Mouse (Mus musculus) embryonic facial prominence, embryonic 11.5 days (tissue): ENCODE measurements at regions not wholly inside any gene's neighbourhood (a gene's known extent, or its start where the extent isn't known, plus 50 kb on each side); places are given as distances from the start of the nearest gene placed in this dataset.
"Not testable (repeated sequence)": the region's sequence is repeated elsewhere in the genome, so short reads cannot be mapped to it uniquely, and the experiment has no call there.

Experiments used
- ATAC-seq: fragments of 200-750 bp; cut with Nextera tagmentation; replicated peaks from 2 replicates; pipeline ENCODE4 v1.8.0; 2017; ENCODE audit warnings: low read depth; ENCODE audit not compliant: insufficient number of reproducible peaks, low FRiP score, low TSS enrichment
- DNase-seq: peaks from one replicate; pipeline ENCODE4 v3.0.0-alpha.2; 2015; ENCODE audit warnings: low spot score
- H3K27ac ChIP-seq: fragments of 300-500 bp; sonication (generic); replicated peaks from 2 replicates; pipeline ENCODE4 v1.5.1; 2014; ENCODE audit warnings: mild to moderate bottlenecking, low read depth, low read length, control low read depth
- H3K27me3 ChIP-seq: fragments of 300-500 bp; sonication (generic); 2 replicates; pipeline ENCODE4 v1.6.1; 2014; ENCODE audit warnings: mild to moderate bottlenecking, low read length, moderate library complexity, mixed read lengths; ENCODE audit not compliant: control insufficient read depth, insufficient read depth
- H3K36me3 ChIP-seq: fragments of 300-500 bp; sonication (generic); replicated peaks from 2 replicates; pipeline ENCODE4 v1.6.1; 2014; ENCODE audit warnings: low read depth, mild to moderate bottlenecking, low read length, moderate library complexity, mixed read lengths; ENCODE audit not compliant: control insufficient read depth, insufficient read depth
- H3K4me1 ChIP-seq: fragments of 300-500 bp; sonication (generic); 2 replicates; pipeline ENCODE4 v1.6.1; 2014; ENCODE audit warnings: low read length, mixed read lengths; ENCODE audit not compliant: control insufficient read depth, insufficient read depth
- H3K4me2 ChIP-seq: fragments of 300-500 bp; sonication (generic); 2 replicates; pipeline ENCODE4 v1.6.1; 2014; ENCODE audit warnings: low read depth, mild to moderate bottlenecking, control low read depth, low read length, moderate library complexity
- H3K4me3 ChIP-seq: fragments of 300-500 bp; sonication (generic); 2 replicates; pipeline ENCODE4 v1.5.1; 2014; ENCODE audit warnings: low read depth, low read length, control low read depth
- H3K9ac ChIP-seq: fragments of 300-500 bp; sonication (generic); replicated peaks from 2 replicates; pipeline ENCODE4 v1.6.1; 2014; ENCODE audit warnings: mild to moderate bottlenecking, control low read depth, low read length
- H3K9me3 ChIP-seq: fragments of 300-500 bp; sonication (generic); replicated peaks from 2 replicates; pipeline ENCODE4 v1.6.1; 2016; ENCODE audit warnings: mild to moderate bottlenecking, low read length, inconsistent platforms, mixed read lengths; ENCODE audit not compliant: control insufficient read depth
- WGBS: fragments of 180-500 bp; shearing (Covaris S2); extraction: QIAGEN DNeasy Blood & Tissue Kit; methylation state at CpG from one replicate; pipeline ENCODE4 v1.1.7; 2014; 5-methylcytosine and 5-hydroxymethylcytosine counted together

- H3K9me3 ChIP-seq, H3K27ac ChIP-seq, H3K9ac ChIP-seq, ATAC-seq, H3K4me3 ChIP-seq, H3K27me3 ChIP-seq, H3K4me2 ChIP-seq, H3K36me3 ChIP-seq, DNase-seq: not testable (repeated sequence)
- WGBS, result 65% methylated on average over 7 of the region's 7 CpGs
- H3K4me1 ChIP-seq, result peaks cover 14% of the 10 kb centered on the region
These were observed 267.8 kb downstream of the Prex1 start for GRCm38 (mm10) chr2:166445824-166446223.

- 38% methylated on average over 15 of the region's 15 CpGs for WGBS
- no peaks in the 10 kb centered on the region for H3K36me3 ChIP-seq
- H3K9me3 ChIP-seq, result no peaks in the 10 kb centered on the region
- H3K27ac ChIP-seq, result no peak overlapping the region
- H3K4me2 ChIP-seq, result no peak overlapping the region
- no peak overlapping the region for H3K4me3 ChIP-seq
- peaks cover 4% of the 10 kb centered on the region for H3K4me1 ChIP-seq
- peak; percentile 47 for DNase-seq
- H3K27me3 ChIP-seq, result no peaks in the 10 kb centered on the region
- peak overlapping the region; percentile 37 for H3K9ac ChIP-seq
- no peak for ATAC-seq
These were observed 270.6 kb downstream of the Prex1 start for GRCm38 (mm10) chr2:166442997-166443396.

GRCm38 (mm10) chr2:166439847-166440775, 273.5 kb downstream of the Prex1 start:
- no peak overlapping the region for H3K4me3 ChIP-seq
- WGBS, result 50% methylated on average over 13 of the region's 13 CpGs
- ATAC-seq (no peak), DNase-seq (peak; percentile 82)
- no peak overlapping the region for H3K4me2 ChIP-seq
- H3K27me3 ChIP-seq, result no peaks in the 10 kb centered on the region
- no peaks in the 10 kb centered on the region for H3K36me3 ChIP-seq
- no peak overlapping the region for H3K9ac ChIP-seq
- H3K27ac ChIP-seq, result no peak overlapping the region
- H3K9me3 ChIP-seq, result no peaks in the 10 kb centered on the region
- H3K4me1 ChIP-seq, result 0 out of 2 replicates have a peak, but pooled peaks cover 3% of the 10 kb centered on the region

GRCm38 (mm10) chr2:166438207-166438606, 275.4 kb downstream of the Prex1 start:
- Histone ChIP-seq H3K4me1 (0 out of 2 replicates have a peak, but pooled peaks cover 3% of the 10 kb centered on the region), H3K9ac (no peak overlapping the region), H3K27ac (no peak overlapping the region), H3K27me3 (no peaks in the 10 kb centered on the region), H3K4me2 (no peak overlapping the region), H3K9me3 (no peaks in the 10 kb centered on the region), H3K36me3 (no peaks in the 10 kb centered on the region), H3K4me3 (no peak overlapping the region)
- WGBS, result 82% methylated on average over 9 of the region's 9 CpGs
- no peak for ATAC-seq
- DNase-seq, result no peak

GRCm38 (mm10) chr2:166434554-166434953, 279.1 kb downstream of the Prex1 start:
- H3K4me2 ChIP-seq, result no peak overlapping the region
- H3K4me1 ChIP-seq, result no peaks in the 10 kb centered on the region
- H3K27ac ChIP-seq, result 0 out of 2 replicates have a peak overlapping the region, but pooled peaks have one; percentile 20
- no peak overlapping the region for H3K9ac ChIP-seq
- 48% methylated on average over 8 of the region's 8 CpGs for WGBS
- no peaks in the 10 kb centered on the region for H3K9me3 ChIP-seq
- DNase-seq, result no peak
- no peaks in the 10 kb centered on the region for H3K36me3 ChIP-seq
- H3K27me3 ChIP-seq, result no peaks in the 10 kb centered on the region
- ATAC-seq, result no peak
- no peak overlapping the region for H3K4me3 ChIP-seq

- no peaks in the 10 kb centered on the region for H3K4me1 ChIP-seq
- 77% methylated on average over 15 of the region's 15 CpGs for WGBS
- H3K27me3 ChIP-seq, result no peaks in the 10 kb centered on the region
- no peaks in the 10 kb centered on the region for H3K36me3 ChIP-seq
- no peaks in the 10 kb centered on the region for H3K9me3 ChIP-seq
- no peak for ATAC-seq
- no peak overlapping the region for H3K9ac ChIP-seq
- no peak overlapping the region for H3K4me2 ChIP-seq
- H3K4me3 ChIP-seq, result no peak overlapping the region
- no peak for DNase-seq
- H3K27ac ChIP-seq, result no peak overlapping the region
These were observed 278.3 kb upstream of the Sulf2 start for GRCm38 (mm10) chr2:166433655-166434333.

GRCm38 (mm10) chr2:166432948-166433654, 277.6 kb upstream of the Sulf2 start:
- ATAC-seq (no peak), DNase-seq (no peak)
- 82% methylated on average over 13 of the region's 13 CpGs for WGBS
- no peak overlapping the region for H3K9ac ChIP-seq
- H3K27me3 ChIP-seq, result no peaks in the 10 kb centered on the region
- no peak overlapping the region for H3K27ac ChIP-seq
- no peak overlapping the region for H3K4me2 ChIP-seq
- no peak overlapping the region for H3K4me3 ChIP-seq
- no peaks in the 10 kb centered on the region for H3K4me1 ChIP-seq
- H3K36me3 ChIP-seq, result no peaks in the 10 kb centered on the region
- no peaks in the 10 kb centered on the region for H3K9me3 ChIP-seq
